Mouse (Mus musculus) forebrain, embryonic 11.5 days (tissue): ENCODE results near the gene Il18rap. TPM values are rescaled to one million over a fixed set of nuclear protein-coding genes. Genes with fewer than 3 reads are reported as not detected.
A peak's percentile ranks its signal among the peaks of the same experiment; 100 is the strongest.

Experiments
- ATAC-seq: fragments of 200-750 bp; cut with Nextera tagmentation; replicated peaks from 2 replicates; pipeline ENCODE4 v1.8.0; 2017; ENCODE audit warnings: moderate TSS enrichment; ENCODE audit not compliant: low FRiP score
- DNase-seq: peaks from one replicate; pipeline ENCODE4 v3.0.0-alpha.2; 2017; ENCODE audit warnings: low spot score
- H3K27ac ChIP-seq: fragments of 300-500 bp; sonication (generic); 2 replicates; pipeline ENCODE4 v1.5.1; 2014; ENCODE audit warnings: low read depth, low read length
- H3K27me3 ChIP-seq: fragments of 300-500 bp; sonication (generic); 2 replicates; pipeline ENCODE4 v1.6.1; 2014; ENCODE audit warnings: mild to moderate bottlenecking, low read length, mixed read lengths; ENCODE audit not compliant: control insufficient read depth, insufficient read depth
- H3K36me3 ChIP-seq: fragments of 300-500 bp; sonication (generic); 2 replicates; pipeline ENCODE4 v1.6.1; 2014; ENCODE audit warnings: mild to moderate bottlenecking, low read length, moderate library complexity, mixed read lengths; ENCODE audit not compliant: control insufficient read depth, insufficient read depth
- H3K4me1 ChIP-seq: fragments of 300-500 bp; sonication (generic); replicated peaks from 2 replicates; pipeline ENCODE4 v1.6.1; 2014; ENCODE audit warnings: low read length, mixed read lengths; ENCODE audit not compliant: control insufficient read depth, insufficient read depth
- H3K4me2 ChIP-seq: fragments of 300-500 bp; sonication (generic); 2 replicates; pipeline ENCODE4 v1.6.1; 2014; ENCODE audit warnings: low read depth, mild to moderate bottlenecking, low read length, moderate library complexity, mixed read lengths; ENCODE audit not compliant: severe bottlenecking
- H3K4me3 ChIP-seq: fragments of 300-500 bp; sonication (generic); 2 replicates; pipeline ENCODE4 v1.5.1; 2014; ENCODE audit warnings: low read depth, low read length
- H3K9ac ChIP-seq: fragments of 300-500 bp; sonication (generic); 2 replicates; pipeline ENCODE4 v1.6.1; 2014; ENCODE audit warnings: low read length
- H3K9me3 ChIP-seq: fragments of 300-500 bp; sonication (generic); 2 replicates; pipeline ENCODE4 v1.6.1; 2016; ENCODE audit warnings: low read length, mixed read lengths; ENCODE audit not compliant: control insufficient read depth
- WGBS: fragments of 180-500 bp; shearing (Covaris S2); extraction: QIAGEN DNeasy Blood & Tissue Kit; methylation state at CpG from one replicate; pipeline ENCODE4 v1.1.7; 2014; 5-methylcytosine and 5-hydroxymethylcytosine counted together
- polyA plus RNA-seq: library from polyadenylated mRNA; unstranded; fragments of >200 nt; fragmentation: Nextera tagmentation; extraction: Ambion mirVana; gene quantifications from 2 replicates; pipeline ENCODE4 v1.2.1, GENCODE M21; 2014

The Il18rap gene
- polyA plus RNA-seq, 1 experiment from 2014 or later = 0.39 TPM

GRCm38 (mm10) chr1:40522918-40523317 lies 7.8 kb downstream of the Il18rap start:
- no peaks in the 10 kb centered on the region for H3K36me3 ChIP-seq
- WGBS = 84% methylated on average over 7 of the region's 7 CpGs
- H3K4me2 ChIP-seq = no peak overlapping the region
- ATAC-seq (no peak), DNase-seq (no peak)
- H3K9me3 ChIP-seq = no peaks in the 10 kb centered on the region
- H3K9ac ChIP-seq = no peak overlapping the region
- no peak overlapping the region for H3K27ac ChIP-seq
- no peak overlapping the region for H3K4me3 ChIP-seq
- H3K4me1 ChIP-seq = no peaks in the 10 kb centered on the region
- H3K27me3 ChIP-seq = no peaks in the 10 kb centered on the region

DNA sequence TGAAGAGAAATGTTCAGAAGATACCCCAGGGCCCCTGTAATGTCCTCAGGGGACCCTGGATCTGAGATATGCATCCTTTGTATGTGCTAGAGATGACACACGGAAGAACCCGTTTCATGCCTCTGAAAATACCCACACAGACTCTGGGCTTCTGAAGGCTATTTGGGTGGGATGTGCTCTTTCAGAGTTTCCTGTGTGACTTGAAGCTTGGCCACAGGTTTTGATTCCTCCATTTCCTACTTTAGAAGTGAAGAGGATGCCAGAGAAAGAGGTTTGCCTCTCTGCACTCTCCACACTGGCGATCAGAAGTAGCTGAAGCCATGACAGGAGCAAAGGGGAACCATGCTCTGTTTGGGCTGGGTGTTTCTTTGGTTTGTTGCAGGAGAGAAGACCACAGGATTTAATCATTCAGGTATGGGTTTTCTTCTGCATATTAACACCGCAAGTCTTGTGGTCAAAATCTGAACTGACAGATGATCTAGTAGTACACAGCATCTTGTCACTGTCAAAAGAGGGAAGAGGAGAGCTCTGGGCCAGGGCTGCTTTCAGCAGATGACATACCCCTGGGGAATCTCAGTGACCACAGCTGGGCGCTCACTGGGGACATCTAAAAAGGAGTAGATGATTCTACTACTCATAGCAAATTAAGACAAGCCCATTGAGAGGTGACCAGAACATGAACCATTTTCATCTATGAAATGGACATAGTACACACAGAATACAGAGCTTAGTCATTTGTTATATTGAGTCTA lies 9.0 kb downstream of the Il18rap start:
- no peaks in the 10 kb centered on the region for H3K27me3 ChIP-seq
- ATAC-seq (no peak), DNase-seq (no peak)
- no peaks in the 10 kb centered on the region for H3K9me3 ChIP-seq
- H3K4me2 ChIP-seq = no peak overlapping the region
- no peaks in the 10 kb centered on the region for H3K4me1 ChIP-seq
- H3K36me3 ChIP-seq = no peaks in the 10 kb centered on the region
- no peak overlapping the region for H3K9ac ChIP-seq
- no peak overlapping the region for H3K4me3 ChIP-seq
- 90% methylated on average over 5 of the region's 5 CpGs for WGBS
- H3K27ac ChIP-seq = no peak overlapping the region

- H3K36me3 ChIP-seq = no peaks in the 10 kb centered on the region
- no peak overlapping the region for H3K9ac ChIP-seq
- no peak overlapping the region for H3K27ac ChIP-seq
- no peaks in the 10 kb centered on the region for H3K4me1 ChIP-seq
- H3K4me3 ChIP-seq = no peak overlapping the region
- WGBS = 87% methylated on average over 5 of the region's 5 CpGs
- no peaks in the 10 kb centered on the region for H3K27me3 ChIP-seq
- no peak for ATAC-seq
- H3K9me3 ChIP-seq = no peaks in the 10 kb centered on the region
- no peak overlapping the region for H3K4me2 ChIP-seq
- DNase-seq = no peak
These were observed 14.1 kb downstream of the Il18rap start for GRCm38 (mm10) chr1:40529287-40529686.

GRCm38 (mm10) chr1:40537577-40537976 lies 22.4 kb downstream of the Il18rap start:
- Histone ChIP-seq H3K4me1 (no peaks in the 10 kb centered on the region), H3K9ac (no peak overlapping the region), H3K27ac (no peak overlapping the region), H3K36me3 (no peaks in the 10 kb centered on the region), H3K27me3 (no peaks in the 10 kb centered on the region), H3K9me3 (no peaks in the 10 kb centered on the region), H3K4me2 (no peak overlapping the region), H3K4me3 (no peak overlapping the region)
- 82% methylated on average over 5 of the region's 5 CpGs for WGBS
- no peak for ATAC-seq
- no peak for DNase-seq

DNA sequence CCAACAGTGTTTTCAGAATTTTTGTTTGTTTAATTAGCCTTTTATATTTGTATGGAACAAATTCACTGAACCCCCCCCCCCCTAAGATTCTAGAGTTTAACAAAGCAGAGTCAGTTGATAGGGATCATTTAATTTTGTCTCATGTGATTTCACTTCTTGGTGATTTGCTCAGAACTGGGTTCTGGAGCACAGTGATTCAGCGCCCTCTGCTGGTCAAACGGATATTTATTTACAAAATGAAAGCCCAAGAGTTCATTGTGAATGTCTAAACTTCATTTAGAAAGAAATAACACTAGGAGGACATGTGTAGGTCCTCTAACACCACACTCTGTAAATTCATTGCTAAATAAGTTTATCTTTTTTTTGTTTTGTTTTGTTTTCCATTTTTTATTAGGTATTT lies 29.5 kb downstream of the Il18rap start:
- Histone ChIP-seq H3K4me1 (no peaks in the 10 kb centered on the region), H3K9ac (no peak overlapping the region), H3K27me3 (no peaks in the 10 kb centered on the region), H3K36me3 (no peaks in the 10 kb centered on the region), H3K27ac (no peak overlapping the region), H3K4me3 (no peak overlapping the region), H3K9me3 (no peaks in the 10 kb centered on the region), H3K4me2 (no peak overlapping the region)
- 0% methylated on average over 2 of the region's 2 CpGs for WGBS
- 0 out of 2 replicates have a peak, but pooled peaks have one; percentile 33 for ATAC-seq
- peak; percentile 69 for DNase-seq

DNA sequence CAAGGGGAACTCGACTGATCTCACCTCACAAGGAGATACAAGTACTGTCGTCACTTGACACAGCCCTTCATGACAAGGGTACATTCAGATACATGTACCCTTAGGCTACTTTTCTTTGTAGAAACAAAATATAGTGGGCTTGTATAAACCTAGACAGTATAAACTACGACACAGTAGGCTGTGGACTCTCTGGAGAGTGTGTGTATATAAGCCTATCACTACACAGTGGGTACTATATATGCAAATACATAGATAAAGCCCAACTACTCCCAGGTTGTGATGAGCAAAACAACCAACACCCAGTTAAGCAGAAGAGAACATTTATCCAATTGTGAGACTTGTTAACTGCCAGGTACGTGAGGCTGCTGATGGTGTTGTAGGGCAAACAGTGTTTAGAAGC lies 31.5 kb downstream of the Il18rap start:
- H3K27ac ChIP-seq = no peak overlapping the region
- 79% methylated on average over 4 of the region's 4 CpGs for WGBS
- ATAC-seq = no peak

GRCm38 (mm10) chr1:40547064-40547572 lies 32.0 kb downstream of the Il18rap start:
- Histone ChIP-seq H3K36me3 (no peaks in the 10 kb centered on the region), H3K4me3 (no peak overlapping the region), H3K4me1 (no peaks in the 10 kb centered on the region), H3K27me3 (no peaks in the 10 kb centered on the region), H3K9me3 (no peaks in the 10 kb centered on the region), H3K27ac (no peak overlapping the region), H3K9ac (no peak overlapping the region), H3K4me2 (no peak overlapping the region)
- no peak for DNase-seq
- WGBS = 62% methylated on average over 11 of the region's 11 CpGs
- ATAC-seq = no peak

More for the DNA sequence above, 31.5 kb downstream of the Il18rap start:
- Histone ChIP-seq H3K9ac (no peak overlapping the region), H3K4me3 (no peak overlapping the region), H3K9me3 (no peaks in the 10 kb centered on the region), H3K4me1 (no peaks in the 10 kb centered on the region), H3K4me2 (no peak overlapping the region), H3K27me3 (no peaks in the 10 kb centered on the region), H3K36me3 (no peaks in the 10 kb centered on the region)
- DNase-seq = no peak

- 64% methylated on average over 10 of the region's 10 CpGs for WGBS
- Histone ChIP-seq H3K27me3 (no peaks in the 10 kb centered on the region), H3K36me3 (no peaks in the 10 kb centered on the region), H3K4me1 (no peaks in the 10 kb centered on the region), H3K4me2 (no peak overlapping the region), H3K9me3 (no peaks in the 10 kb centered on the region), H3K27ac (no peak overlapping the region), H3K9ac (no peak overlapping the region), H3K4me3 (no peak overlapping the region)
- no peak for DNase-seq
- ATAC-seq = no peak
These were observed 32.6 kb downstream of the Il18rap start for GRCm38 (mm10) chr1:40547762-40548161.

- 84% methylated on average over 4 of the region's 4 CpGs for WGBS
- no peak for ATAC-seq
- no peaks in the 10 kb centered on the region for H3K9me3 ChIP-seq
These were observed 54.2 kb downstream of the Il18rap start for GRCm38 (mm10) chr1:40569374-40569773.

More at GRCm38 (mm10) chr1:40569374-40569773, 54.2 kb downstream of the Il18rap start:
- no peak for DNase-seq
- no peak overlapping the region for H3K9ac ChIP-seq
- H3K4me3 ChIP-seq = no peak overlapping the region
- H3K4me1 ChIP-seq = no peaks in the 10 kb centered on the region
- H3K27me3 ChIP-seq = no peaks in the 10 kb centered on the region
- no peak overlapping the region for H3K4me2 ChIP-seq
- H3K27ac ChIP-seq = no peak overlapping the region
- no peaks in the 10 kb centered on the region for H3K36me3 ChIP-seq
